ENCODE assay signal across 30 mouse cellular contexts in genomic region chr5:28203086-28203485, GRCm38 (mm10). TPM values are rescaled to one million over a fixed set of nuclear protein-coding genes. Genes with fewer than 3 reads are reported as not detected.
"Had no signal": no experiment of that assay in that cellular context is flagged by ENCODE, and none has a peak within 500 bp of the region (broad histone marks: within the 10 kb centered on the region; RNA-seq: fewer than 3 reads in every experiment).

No protein-coding gene starts in this region.

- H3K4me1 ChIP-seq: heart, embryonic 13.5 days; heart, embryonic 15.5 days; intestine, embryonic 15.5 days; limb, embryonic 10.5 days; limb, embryonic 12.5 days had no signal

- H3K9me3 ChIP-seq: heart, embryonic 13.5 days; heart, embryonic 15.5 days; hindbrain, embryonic 10.5 days; hindbrain, embryonic 12.5 days; intestine, embryonic 15.5 days; limb, embryonic 10.5 days; limb, embryonic 12.5 days had no signal

- DNase-seq: gastrocnemius, adult 2 months; gastrocnemius, postnatal 10 days; gastrocnemius, postnatal 25 days; heart, adult 2 months; heart, postnatal 14 days; heart, postnatal 36 days; kidney, adult 18-20 months; kidney, adult 8-10 months; kidney, postnatal 10 days; kidney, postnatal 25 days; kidney, postnatal 4 days; liver had no signal

- H3K4me2 ChIP-seq: heart, embryonic 11.5 days; heart, embryonic 13.5 days; heart, embryonic 15.5 days; hindbrain, embryonic 12.5 days; hindbrain, embryonic 14.5 days; intestine, embryonic 15.5 days; limb, embryonic 12.5 days had no signal

- H3K4me3 ChIP-seq: gastrocnemius, adult 2 months; heart, adult 2 months; heart, embryonic 13.5 days; heart, embryonic 15.5 days; hindbrain, embryonic 10.5 days; hindbrain, embryonic 12.5 days; intestine, embryonic 15.5 days; layer of hippocampus, adult 2 months; left cerebral cortex, adult 2 months; limb, embryonic 10.5 days; limb, embryonic 12.5 days had no signal

- H3K27ac ChIP-seq: gastrocnemius, adult 2 months; heart, adult 2 months; heart, embryonic 13.5 days; heart, embryonic 15.5 days; hindbrain, embryonic 10.5 days; hindbrain, embryonic 12.5 days; hindbrain, embryonic 14.5 days; intestine, embryonic 15.5 days; layer of hippocampus, adult 2 months; left cerebral cortex, adult 2 months; limb, embryonic 10.5 days; limb, embryonic 12.5 days had no signal

- H3K9ac ChIP-seq: heart, embryonic 13.5 days; heart, embryonic 15.5 days; hindbrain, embryonic 12.5 days; hindbrain, embryonic 14.5 days; intestine, embryonic 15.5 days; limb, embryonic 12.5 days had no signal

- ATAC-seq: hindbrain, embryonic 16.5 days; inflammation-experienced regulatory T-cells, adult 6 months; intestine, embryonic 15.5 days; intestine, postnatal 0 days had no signal

- H3K36me3 ChIP-seq: heart, embryonic 13.5 days; heart, embryonic 15.5 days; hindbrain, embryonic 12.5 days; intestine, embryonic 15.5 days; limb, embryonic 10.5 days; limb, embryonic 12.5 days had no signal

RNA-seq across cellular contexts. Expression of gene En2, which starts 37.6 kb away (rescaled TPM):
- total RNA-seq: granulocyte monocyte progenitor cell, adult 5-6 weeks; heart, postnatal 14 days; heart, postnatal 36 days had no signal
- polyA plus RNA-seq: heart, adult 2 months; heart, embryonic 11.5 days; heart, embryonic 13.5 days; heart, embryonic 15.5 days; heart, postnatal 0 days; inflammation-experienced regulatory T-cells, adult 6 months; intestine, embryonic 15.5 days; intestine, postnatal 0 days; limb, embryonic 10.5 days; limb, embryonic 12.5 days had no signal

RNA-seq across cellular contexts. Expression of gene Cnpy1, which starts 42.5 kb away (rescaled TPM):
- total RNA-seq: gastrocnemius, adult 2 months; gastrocnemius, postnatal 10 days; gastrocnemius, postnatal 25 days; gastrocnemius, postnatal 4 days; granulocyte monocyte progenitor cell, adult 5-6 weeks; heart, adult 2 months; heart, postnatal 14 days; heart, postnatal 36 days; left cerebral cortex, adult 2 months; left cerebral cortex, postnatal 36 days had no signal
- polyA plus RNA-seq: heart, adult 2 months; heart, embryonic 11.5 days; heart, embryonic 13.5 days; heart, embryonic 15.5 days; heart, postnatal 0 days; inflammation-experienced regulatory T-cells, adult 6 months; limb, embryonic 10.5 days; limb, embryonic 12.5 days had no signal
